Mouse (Mus musculus) stomach, embryonic 15.5 days (tissue): ENCODE results near the gene Cep85l. TPM values are rescaled to one million over a fixed set of nuclear protein-coding genes. Genes with fewer than 3 reads are reported as not detected.

ENCODE experiments used
- ATAC-seq: fragments of 200-750 bp; cut with Nextera tagmentation; 2 replicates; pipeline ENCODE4 v1.8.0; 2017; ENCODE audit warnings: low read depth, moderate number of reproducible peaks, moderate TSS enrichment; ENCODE audit not compliant: insufficient read depth, low FRiP score
- H3K27ac ChIP-seq: fragments of 300-500 bp; sonication (generic); 2 replicates; pipeline ENCODE4 v1.5.1; 2015; ENCODE audit warnings: mild to moderate bottlenecking, inconsistent platforms
- H3K27me3 ChIP-seq: fragments of 300-500 bp; sonication (generic); replicated peaks from 2 replicates; pipeline ENCODE4 v1.6.1; 2015; ENCODE audit warnings: inconsistent platforms
- H3K36me3 ChIP-seq: fragments of 300-500 bp; sonication (generic); 2 replicates; pipeline ENCODE4 v1.6.1; 2015; ENCODE audit warnings: inconsistent platforms
- H3K4me1 ChIP-seq: fragments of 300-500 bp; sonication (generic); 2 replicates; pipeline ENCODE4 v1.6.1; 2015; ENCODE audit warnings: inconsistent platforms
- H3K4me2 ChIP-seq: fragments of 300-500 bp; sonication (generic); 2 replicates; pipeline ENCODE4 v1.6.1; 2015; ENCODE audit warnings: mild to moderate bottlenecking, inconsistent platforms
- H3K4me3 ChIP-seq: fragments of 300-500 bp; sonication (generic); replicated peaks from 2 replicates; pipeline ENCODE4 v1.5.1; 2015; ENCODE audit warnings: inconsistent platforms
- H3K9ac ChIP-seq: fragments of 300-500 bp; sonication (generic); 2 replicates; pipeline ENCODE4 v1.6.1; 2015; ENCODE audit warnings: inconsistent platforms
- H3K9me3 ChIP-seq: fragments of 300-500 bp; sonication (generic); 2 replicates; pipeline ENCODE4 v1.6.1; 2016; ENCODE audit warnings: inconsistent platforms
- WGBS: fragments of 180-500 bp; shearing (Covaris S2); methylation state at CpG from one replicate; pipeline ENCODE4 v1.1.7; 2015; 5-methylcytosine and 5-hydroxymethylcytosine counted together
- polyA plus RNA-seq: library from polyadenylated mRNA; unstranded; fragments of >200 nt; fragmentation: Nextera tagmentation; extraction: Ambion mirVana; gene quantifications from 2 replicates; pipeline ENCODE4 v1.2.1, GENCODE M21; 2015

The Cep85l gene
- polyA plus RNA-seq, 1 experiment from 2014 or later, result 5.1 TPM

DNA sequence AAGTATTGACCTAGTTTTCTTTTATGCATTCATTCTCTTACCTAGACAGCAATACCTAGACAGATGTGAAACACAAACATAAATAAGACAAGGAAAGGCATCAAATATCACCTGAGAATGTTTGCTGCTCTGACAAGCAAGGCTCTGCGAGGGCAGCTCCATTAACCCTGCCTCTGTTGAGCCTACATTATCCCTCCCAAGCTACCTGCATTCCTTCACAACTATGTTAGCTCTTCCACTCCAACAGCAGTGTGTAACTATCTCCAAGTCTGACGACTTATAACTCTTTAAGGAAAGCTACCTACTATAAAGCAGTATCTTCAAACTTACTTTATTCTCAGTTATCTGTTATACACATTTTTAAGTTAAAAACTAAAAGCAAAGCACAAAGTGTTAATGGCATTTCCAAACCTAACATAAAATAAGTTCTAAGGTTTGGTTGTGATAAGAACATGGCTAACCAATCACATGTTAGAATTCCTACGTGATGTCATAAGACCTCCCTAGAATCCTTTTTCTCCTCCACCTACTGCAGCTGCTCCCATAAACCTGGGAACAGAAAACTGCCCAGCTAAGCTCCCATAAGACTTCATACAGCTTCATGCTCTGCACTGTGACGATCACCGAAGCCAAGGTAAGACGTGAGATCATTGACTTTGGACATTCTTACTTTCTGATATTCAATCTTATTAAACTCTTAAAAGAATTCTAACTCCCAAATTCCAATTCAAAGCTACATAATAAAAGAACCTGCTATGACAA is 42.4 kb downstream of the Cep85l start, which contains the start of gene Pln:
Gene Pln, plus strand, starts transcription at position 506 of the 762 bp plus-strand sequence.
- WGBS, result 64% methylated on average over 6 of the region's 6 CpGs
- H3K9me3 ChIP-seq, result no peaks in the 10 kb centered on the region
- H3K36me3 ChIP-seq, result no peaks in the 10 kb centered on the region
- ATAC-seq, result no peak
- H3K4me1 ChIP-seq, result peaks cover 3% of the 10 kb centered on the region; the same call in 1 of the 2 replicates
- no peaks in the 10 kb centered on the region for H3K27me3 ChIP-seq
- H3K27ac ChIP-seq, result peak within 1 kb of the TSS; percentile 31; the same call in 1 of the 2 replicates
- no peak within 1 kb of the TSS for H3K9ac ChIP-seq
- no peak within 1 kb of the TSS for H3K4me3 ChIP-seq
- H3K4me2 ChIP-seq, result no peak within 1 kb of the TSS

- Histone ChIP-seq H3K27ac (peak overlapping the region; percentile 31; the same call in 1 of the 2 replicates), H3K9ac (no peak overlapping the region), H3K36me3 (no peaks in the 10 kb centered on the region), H3K4me3 (no peak overlapping the region), H3K4me2 (no peak overlapping the region), H3K4me1 (peaks cover 3% of the 10 kb centered on the region; the same call in 1 of the 2 replicates), H3K27me3 (no peaks in the 10 kb centered on the region), H3K9me3 (no peaks in the 10 kb centered on the region)
- peak; percentile 73 for ATAC-seq
- 67% methylated on average over 3 of the region's 3 CpGs for WGBS
Observed at GRCm38 (mm10) chr10:53335974-53336373, 43.8 kb downstream of the Cep85l start.

DNA sequence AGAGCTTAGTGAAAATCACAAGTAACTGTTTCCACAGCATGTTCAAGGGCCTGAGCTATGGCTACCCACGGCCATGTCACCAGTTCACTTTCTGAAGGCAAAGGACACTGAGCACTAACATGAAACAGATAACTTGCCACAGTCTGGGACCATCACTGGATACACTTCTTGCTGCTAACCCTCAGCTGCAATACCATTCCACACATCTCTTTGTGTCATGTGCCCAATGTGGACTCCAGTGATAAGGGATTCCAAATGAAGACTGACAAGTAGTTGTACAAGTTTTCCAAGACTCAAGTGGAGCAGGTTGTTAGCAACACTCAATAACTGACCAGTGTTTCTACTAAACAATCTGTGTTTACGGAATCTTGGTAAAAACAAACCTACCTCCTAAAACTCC is 44.5 kb downstream of the Cep85l start:
- Histone ChIP-seq H3K4me2 (no peak overlapping the region), H3K36me3 (no peaks in the 10 kb centered on the region), H3K27ac (no peak overlapping the region), H3K4me3 (no peak overlapping the region), H3K27me3 (no peaks in the 10 kb centered on the region), H3K9me3 (no peaks in the 10 kb centered on the region), H3K9ac (no peak overlapping the region), H3K4me1 (peaks cover 3% of the 10 kb centered on the region; the same call in 1 of the 2 replicates)
- no peak for ATAC-seq
- 81% methylated on average over 2 of the region's 2 CpGs for WGBS

- Histone ChIP-seq H3K27ac (no peak overlapping the region), H3K9ac (no peak overlapping the region), H3K9me3 (no peaks in the 10 kb centered on the region), H3K4me2 (no peak overlapping the region), H3K4me1 (peaks cover 3% of the 10 kb centered on the region; the same call in 1 of the 2 replicates), H3K36me3 (no peaks in the 10 kb centered on the region), H3K27me3 (no peaks in the 10 kb centered on the region), H3K4me3 (no peak overlapping the region)
- no peak for ATAC-seq
- 48% methylated on average over 2 of the region's 2 CpGs for WGBS
Observed at GRCm38 (mm10) chr10:53332752-53333151, 47.0 kb downstream of the Cep85l start.

GRCm38 (mm10) chr10:53329257-53329656 is 50.5 kb downstream of the Cep85l start:
- Histone ChIP-seq H3K9ac (no peak overlapping the region), H3K4me2 (no peak overlapping the region), H3K36me3 (no peaks in the 10 kb centered on the region), H3K4me1 (no peaks in the 10 kb centered on the region), H3K4me3 (no peak overlapping the region), H3K9me3 (no peaks in the 10 kb centered on the region), H3K27ac (no peak overlapping the region), H3K27me3 (no peaks in the 10 kb centered on the region)
- WGBS, result 64% methylated on average over 3 of the region's 3 CpGs
- ATAC-seq, result no peak

DNA sequence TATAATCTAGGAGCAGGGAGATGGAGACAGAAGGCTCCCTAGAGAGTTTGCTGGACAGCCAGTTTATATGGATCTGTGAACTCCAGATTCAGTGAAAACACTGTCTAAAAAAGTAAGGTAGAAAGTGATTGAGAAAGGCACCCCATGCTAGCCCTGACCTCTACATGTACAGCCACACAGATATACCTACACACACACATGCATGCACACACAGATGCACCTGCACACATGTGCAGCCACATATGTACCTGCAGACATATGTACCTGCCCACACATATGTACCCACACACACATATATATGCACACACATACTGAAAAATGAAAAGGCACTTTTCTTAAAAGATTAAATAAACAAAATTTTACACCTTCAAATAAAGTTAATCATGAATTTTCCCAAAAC is 53.4 kb downstream of the Cep85l start:
- Histone ChIP-seq H3K4me1 (no peaks in the 10 kb centered on the region), H3K4me2 (no peak overlapping the region), H3K4me3 (no peak overlapping the region), H3K9me3 (no peaks in the 10 kb centered on the region), H3K27ac (no peak overlapping the region), H3K9ac (no peak overlapping the region), H3K36me3 (no peaks in the 10 kb centered on the region), H3K27me3 (no peaks in the 10 kb centered on the region)
- no peak for ATAC-seq

DNA sequence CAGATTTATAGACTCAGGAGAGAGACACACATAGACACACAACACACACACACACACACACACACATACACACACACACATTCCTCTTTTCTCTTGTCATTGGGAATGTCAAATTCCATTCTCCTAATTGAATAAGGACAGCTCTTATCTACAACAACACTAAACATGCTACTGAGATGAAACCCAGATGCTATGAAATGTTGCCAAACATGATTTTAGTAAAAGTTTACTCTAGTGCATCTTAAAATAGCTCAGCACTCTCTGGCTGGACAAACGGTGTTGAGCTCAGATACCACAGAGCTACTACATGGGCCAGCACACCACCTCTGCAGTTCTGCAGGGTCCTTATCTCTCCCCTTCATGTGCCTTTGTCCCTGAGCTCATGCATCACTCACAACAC is 55.1 kb downstream of the Cep85l start:
- 10% methylated on average over 1 of the region's 1 CpGs for WGBS
- Histone ChIP-seq H3K27ac (peak overlapping the region; percentile 55; the same call in 1 of the 2 replicates), H3K4me1 (no peaks in the 10 kb centered on the region), H3K4me3 (no peak overlapping the region), H3K9me3 (no peaks in the 10 kb centered on the region), H3K9ac (no peak overlapping the region), H3K4me2 (no peak overlapping the region), H3K27me3 (no peaks in the 10 kb centered on the region), H3K36me3 (no peaks in the 10 kb centered on the region)
- ATAC-seq, result peak; percentile 82

DNA sequence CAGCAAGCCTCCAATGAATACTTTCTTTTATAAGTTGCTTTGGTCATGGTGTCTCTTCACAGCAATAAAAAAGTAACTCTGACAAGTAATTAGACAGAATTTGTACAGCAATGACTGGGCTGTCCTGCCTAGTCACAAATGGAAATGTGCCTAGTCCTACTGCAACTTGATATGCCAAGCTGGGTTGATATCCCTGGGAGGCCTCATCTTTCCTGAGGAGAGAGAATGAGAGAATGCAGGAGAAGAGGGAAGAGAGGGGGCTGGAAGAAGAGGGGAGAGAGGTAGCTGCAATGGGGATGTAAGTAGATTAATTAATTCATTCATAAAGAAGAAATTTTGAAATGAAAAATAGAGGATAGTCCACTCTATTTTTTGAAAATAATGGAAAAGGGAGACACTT is 56.4 kb downstream of the Cep85l start:
- Histone ChIP-seq H3K9me3 (no peaks in the 10 kb centered on the region), H3K27me3 (no peaks in the 10 kb centered on the region), H3K4me1 (no peaks in the 10 kb centered on the region), H3K4me3 (no peak overlapping the region), H3K36me3 (0 out of 2 replicates have a peak, but pooled peaks cover 3% of the 10 kb centered on the region), H3K9ac (no peak overlapping the region), H3K4me2 (no peak overlapping the region), H3K27ac (no peak overlapping the region)
- no peak for ATAC-seq

- no peak overlapping the region for H3K4me2 ChIP-seq
- no peaks in the 10 kb centered on the region for H3K27me3 ChIP-seq
- no peaks in the 10 kb centered on the region for H3K36me3 ChIP-seq
- H3K9me3 ChIP-seq, result no peaks in the 10 kb centered on the region; the same call in 1 of the 2 replicates
- no peak for ATAC-seq
- no peaks in the 10 kb centered on the region for H3K4me1 ChIP-seq
- 90% methylated on average over 3 of the region's 3 CpGs for WGBS
- no peak overlapping the region for H3K27ac ChIP-seq
- H3K4me3 ChIP-seq, result no peak overlapping the region
- H3K9ac ChIP-seq, result no peak overlapping the region
Observed at GRCm38 (mm10) chr10:53306674-53307073, 73.1 kb downstream of the Cep85l start.

DNA sequence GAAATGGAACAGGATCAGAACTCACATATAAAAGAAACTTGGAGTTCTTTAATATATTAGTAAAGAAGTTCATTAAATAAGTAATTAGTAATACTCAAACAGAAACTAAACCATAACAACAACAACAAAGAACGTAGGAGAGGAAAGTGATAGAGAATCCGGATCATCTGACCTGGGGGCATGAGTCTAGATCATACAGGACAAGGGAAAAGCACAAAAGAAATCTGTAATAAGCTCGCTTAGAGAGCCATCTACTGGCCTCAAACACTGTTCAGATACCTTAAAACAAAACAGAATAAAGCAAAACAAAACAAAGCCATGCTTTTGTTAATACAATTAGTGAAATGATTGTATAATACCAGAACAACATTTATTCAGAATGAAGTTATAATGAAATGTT is 73.9 kb downstream of the Cep85l start:
- H3K4me3 ChIP-seq, result no peak overlapping the region
- H3K27me3 ChIP-seq, result no peaks in the 10 kb centered on the region
- H3K36me3 ChIP-seq, result no peaks in the 10 kb centered on the region
- H3K4me1 ChIP-seq, result no peaks in the 10 kb centered on the region
- H3K4me2 ChIP-seq, result no peak overlapping the region
- no peaks in the 10 kb centered on the region; the same call in 1 of the 2 replicates for H3K9me3 ChIP-seq
- no peak overlapping the region for H3K27ac ChIP-seq
- H3K9ac ChIP-seq, result no peak overlapping the region
- 54% methylated on average over 3 of the region's 3 CpGs for WGBS
- no peak for ATAC-seq

DNA sequence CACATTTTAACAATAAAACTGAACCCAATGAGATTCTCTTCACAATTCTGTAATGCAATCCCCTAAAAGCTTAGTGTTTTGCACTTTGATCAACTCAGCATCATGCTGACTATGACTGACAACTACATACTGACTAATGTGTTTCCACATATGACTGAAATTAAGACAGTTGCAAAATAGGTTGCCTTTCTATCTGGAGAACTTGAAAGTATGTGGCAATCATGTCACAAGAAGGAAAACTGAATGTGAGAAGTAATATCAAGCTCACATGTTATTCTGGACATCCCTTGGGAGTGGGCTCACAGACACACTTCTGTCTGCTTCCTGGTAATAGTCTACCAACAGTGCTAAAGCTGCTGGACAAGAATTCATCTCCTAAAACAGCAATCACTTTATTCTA is 94.6 kb downstream of the Cep85l start:
- H3K4me1 ChIP-seq, result no peaks in the 10 kb centered on the region
- ATAC-seq, result no peak
- H3K4me3 ChIP-seq, result no peak overlapping the region
- no peaks in the 10 kb centered on the region for H3K36me3 ChIP-seq
- no peak overlapping the region for H3K9ac ChIP-seq
- no peaks in the 10 kb centered on the region for H3K9me3 ChIP-seq
- no peaks in the 10 kb centered on the region for H3K27me3 ChIP-seq
- H3K4me2 ChIP-seq, result no peak overlapping the region
- H3K27ac ChIP-seq, result no peak overlapping the region

GRCm38 (mm10) chr10:53272228-53272627 is 107.5 kb downstream of the Cep85l start:
- Histone ChIP-seq H3K27ac (no peak overlapping the region), H3K4me3 (no peak overlapping the region), H3K4me1 (no peaks in the 10 kb centered on the region), H3K9me3 (no peaks in the 10 kb centered on the region), H3K9ac (no peak overlapping the region), H3K4me2 (no peak overlapping the region), H3K27me3 (no peaks in the 10 kb centered on the region), H3K36me3 (no peaks in the 10 kb centered on the region)
- no peak for ATAC-seq
